Mouse (Mus musculus) embryonic facial prominence, embryonic 15.5 days (tissue): ENCODE measurements around the gene Arhgap32. TPM values are rescaled to one million over a fixed set of nuclear protein-coding genes. Genes with fewer than 3 reads are reported as not detected.
"Not testable (repeated sequence)": the region's sequence is repeated elsewhere in the genome, so short reads cannot be mapped to it uniquely, and the experiment has no call there.

Experiments
- ATAC-seq: fragments of 200-750 bp; cut with Nextera tagmentation; 2 replicates; pipeline ENCODE4 v1.8.0; 2017; ENCODE audit warnings: low read depth, moderate TSS enrichment; ENCODE audit not compliant: insufficient number of reproducible peaks, low FRiP score, low TSS enrichment
- H3K27ac ChIP-seq: fragments of 300-500 bp; sonication (generic); replicated peaks from 2 replicates; pipeline ENCODE4 v1.5.1; 2015; ENCODE audit warnings: mild to moderate bottlenecking, inconsistent platforms
- H3K27me3 ChIP-seq: fragments of 300-500 bp; sonication (generic); 2 replicates; pipeline ENCODE4 v1.6.1; 2015; ENCODE audit warnings: inconsistent platforms
- H3K36me3 ChIP-seq: fragments of 300-500 bp; sonication (generic); 2 replicates; pipeline ENCODE4 v1.6.1; 2015; ENCODE audit warnings: mild to moderate bottlenecking, inconsistent platforms
- H3K4me1 ChIP-seq: fragments of 300-500 bp; sonication (generic); 2 replicates; pipeline ENCODE4 v1.6.1; 2015; ENCODE audit warnings: inconsistent platforms
- H3K4me2 ChIP-seq: fragments of 300-500 bp; sonication (generic); replicated peaks from 2 replicates; pipeline ENCODE4 v1.6.1; 2015; ENCODE audit warnings: mild to moderate bottlenecking, inconsistent platforms
- H3K4me3 ChIP-seq: fragments of 300-500 bp; sonication (generic); replicated peaks from 2 replicates; pipeline ENCODE4 v1.5.1; 2015; ENCODE audit warnings: mild to moderate bottlenecking, inconsistent platforms
- H3K9ac ChIP-seq: fragments of 300-500 bp; sonication (generic); 2 replicates; pipeline ENCODE4 v1.6.1; 2015; ENCODE audit warnings: inconsistent platforms
- H3K9me3 ChIP-seq: fragments of 300-500 bp; sonication (generic); replicated peaks from 2 replicates; pipeline ENCODE4 v1.6.1; 2016; ENCODE audit warnings: inconsistent platforms
- WGBS: fragments of 180-500 bp; shearing (Covaris S2); methylation state at CpG from one replicate; pipeline ENCODE4 v1.1.7; 2015; 5-methylcytosine and 5-hydroxymethylcytosine counted together
- polyA plus RNA-seq: library from polyadenylated mRNA; unstranded; fragments of >200 nt; fragmentation: Nextera tagmentation; extraction: Ambion mirVana; gene quantifications from 2 replicates; pipeline ENCODE4 v1.2.1, GENCODE M21; 2015

Arhgap32 gene
- polyA plus RNA-seq, 1 experiment from 2014 or later: 8.3 TPM

- no peak overlapping the region for H3K4me3 ChIP-seq
- ATAC-seq: no peak
- no peaks in the 10 kb centered on the region for H3K36me3 ChIP-seq
- H3K9me3 ChIP-seq: no peaks in the 10 kb centered on the region
- WGBS: 77% methylated on average over 2 of the region's 2 CpGs
- H3K9ac ChIP-seq: no peak overlapping the region
- H3K27ac ChIP-seq: no peak overlapping the region
- H3K27me3 ChIP-seq: no peaks in the 10 kb centered on the region
- peaks cover 10% of the 10 kb centered on the region for H3K4me1 ChIP-seq
- H3K4me2 ChIP-seq: no peak overlapping the region
Observed at GRCm38 (mm10) chr9:32101488-32101887, 14.4 kb upstream of the Arhgap32 start.

GRCm38 (mm10) chr9:32104670-32105069 lies 11.3 kb upstream of the Arhgap32 start:
- Histone ChIP-seq H3K27me3 (no peaks in the 10 kb centered on the region), H3K27ac (no peak overlapping the region), H3K9me3 (no peaks in the 10 kb centered on the region), H3K36me3 (no peaks in the 10 kb centered on the region), H3K4me2 (no peak overlapping the region), H3K9ac (no peak overlapping the region), H3K4me1 (no peaks in the 10 kb centered on the region), H3K4me3 (no peak overlapping the region)
- WGBS: 74% methylated on average over 8 of the region's 8 CpGs
- ATAC-seq: no peak

- WGBS: 83% methylated on average over 2 of the region's 2 CpGs
- no peaks in the 10 kb centered on the region for H3K27me3 ChIP-seq
- ATAC-seq: no peak
- no peaks in the 10 kb centered on the region for H3K4me1 ChIP-seq
- H3K4me2 ChIP-seq: no peak overlapping the region
- H3K27ac ChIP-seq: no peak overlapping the region
- no peak overlapping the region for H3K9ac ChIP-seq
- no peaks in the 10 kb centered on the region for H3K36me3 ChIP-seq
- no peak overlapping the region for H3K4me3 ChIP-seq
- H3K9me3 ChIP-seq: no peaks in the 10 kb centered on the region
Observed at GRCm38 (mm10) chr9:32110376-32110775, 5.6 kb upstream of the Arhgap32 start.

GRCm38 (mm10) chr9:32116272-32116671 lies 336 bp downstream of the Arhgap32 start:
- H3K9ac ChIP-seq: no peak overlapping the region
- no peaks in the 10 kb centered on the region for H3K9me3 ChIP-seq
- H3K27ac ChIP-seq: peak overlapping the region; percentile 56
- no peaks in the 10 kb centered on the region for H3K27me3 ChIP-seq
- H3K4me1 ChIP-seq: peaks cover 5% of the 10 kb centered on the region; the same call in 1 of the 2 replicates
- no peak overlapping the region for H3K4me3 ChIP-seq
- H3K36me3 ChIP-seq: no peaks in the 10 kb centered on the region
- peak overlapping the region; percentile 21; the same call in 1 of the 2 replicates for H3K4me2 ChIP-seq
- 64% methylated on average over 5 of the region's 5 CpGs for WGBS
- no peak for ATAC-seq

- H3K9me3 ChIP-seq: no peaks in the 10 kb centered on the region
- H3K4me3 ChIP-seq: no peak overlapping the region
- peaks cover 5% of the 10 kb centered on the region; the same call in 1 of the 2 replicates for H3K4me1 ChIP-seq
- H3K36me3 ChIP-seq: no peaks in the 10 kb centered on the region
- H3K27ac ChIP-seq: peak overlapping the region; percentile 48
- 31% methylated on average over 4 of the region's 4 CpGs for WGBS
- ATAC-seq: no peak
- no peaks in the 10 kb centered on the region for H3K27me3 ChIP-seq
- H3K9ac ChIP-seq: no peak overlapping the region
- no peak overlapping the region for H3K4me2 ChIP-seq
Observed at GRCm38 (mm10) chr9:32117876-32118275, 1.9 kb downstream of the Arhgap32 start.

- Histone ChIP-seq H3K36me3 (no peaks in the 10 kb centered on the region), H3K27me3 (no peaks in the 10 kb centered on the region), H3K4me3 (no peak overlapping the region), H3K27ac (peak overlapping the region; percentile 48; the same call in 1 of the 2 replicates), H3K9me3 (no peaks in the 10 kb centered on the region), H3K9ac (no peak overlapping the region), H3K4me1 (peaks cover 5% of the 10 kb centered on the region; the same call in 1 of the 2 replicates), H3K4me2 (no peak overlapping the region)
- no peak for ATAC-seq
Observed at GRCm38 (mm10) chr9:32118433-32118832, 2.5 kb downstream of the Arhgap32 start.

- Histone ChIP-seq H3K4me1 (peaks cover 5% of the 10 kb centered on the region; the same call in 1 of the 2 replicates), H3K36me3 (no peaks in the 10 kb centered on the region), H3K4me2 (no peak overlapping the region), H3K9me3 (no peaks in the 10 kb centered on the region), H3K9ac (no peak overlapping the region), H3K4me3 (no peak overlapping the region), H3K27me3 (no peaks in the 10 kb centered on the region), H3K27ac (no peak overlapping the region)
- 90% methylated on average over 6 of the region's 6 CpGs for WGBS
- no peak for ATAC-seq
Observed at GRCm38 (mm10) chr9:32119586-32119985, 3.6 kb downstream of the Arhgap32 start.

GRCm38 (mm10) chr9:32120162-32120561 lies 4.2 kb downstream of the Arhgap32 start:
- no peak for ATAC-seq
- H3K36me3 ChIP-seq: no peaks in the 10 kb centered on the region
- H3K9me3 ChIP-seq: no peaks in the 10 kb centered on the region
- H3K9ac ChIP-seq: no peak overlapping the region
- no peaks in the 10 kb centered on the region for H3K27me3 ChIP-seq
- H3K4me3 ChIP-seq: no peak overlapping the region
- no peak overlapping the region for H3K4me2 ChIP-seq
- no peak overlapping the region for H3K27ac ChIP-seq
- 71% methylated on average over 1 of the region's 1 CpGs for WGBS
- H3K4me1 ChIP-seq: peaks cover 5% of the 10 kb centered on the region; the same call in 1 of the 2 replicates

GRCm38 (mm10) chr9:32121271-32121670 lies 5.3 kb downstream of the Arhgap32 start:
- H3K27ac ChIP-seq, H3K9me3 ChIP-seq, H3K4me2 ChIP-seq, H3K9ac ChIP-seq, ATAC-seq, H3K27me3 ChIP-seq, H3K36me3 ChIP-seq, H3K4me3 ChIP-seq, H3K4me1 ChIP-seq: not testable (repeated sequence)
- 91% methylated on average over 13 of the region's 13 CpGs for WGBS

GRCm38 (mm10) chr9:32136195-32136594 lies 20.3 kb downstream of the Arhgap32 start:
- Histone ChIP-seq H3K4me1 (no peaks in the 10 kb centered on the region), H3K4me2 (no peak overlapping the region), H3K9ac (no peak overlapping the region), H3K9me3 (no peaks in the 10 kb centered on the region), H3K27me3 (no peaks in the 10 kb centered on the region), H3K4me3 (no peak overlapping the region), H3K36me3 (no peaks in the 10 kb centered on the region), H3K27ac (no peak overlapping the region)
- no peak for ATAC-seq

GRCm38 (mm10) chr9:32136680-32137295 lies 20.9 kb downstream of the Arhgap32 start:
- 77% methylated on average over 11 of the region's 11 CpGs for WGBS
- H3K4me3 ChIP-seq: no peak overlapping the region
- H3K27ac ChIP-seq: no peak overlapping the region
- H3K9ac ChIP-seq: no peak overlapping the region
- no peak overlapping the region for H3K4me2 ChIP-seq
- ATAC-seq: no peak
- no peaks in the 10 kb centered on the region for H3K27me3 ChIP-seq
- no peaks in the 10 kb centered on the region for H3K36me3 ChIP-seq
- H3K4me1 ChIP-seq: no peaks in the 10 kb centered on the region
- no peaks in the 10 kb centered on the region for H3K9me3 ChIP-seq
